Mouse (Mus musculus) ovary, postnatal 14 days (tissue): Measurements from ENCODE around the gene Tbx3.

ENCODE experiments used
- DNase-seq: peaks from one replicate; pipeline ENCODE4 v3.0.0; 2022; ENCODE audit warnings: low spot score

The Tbx3 gene

DNA sequence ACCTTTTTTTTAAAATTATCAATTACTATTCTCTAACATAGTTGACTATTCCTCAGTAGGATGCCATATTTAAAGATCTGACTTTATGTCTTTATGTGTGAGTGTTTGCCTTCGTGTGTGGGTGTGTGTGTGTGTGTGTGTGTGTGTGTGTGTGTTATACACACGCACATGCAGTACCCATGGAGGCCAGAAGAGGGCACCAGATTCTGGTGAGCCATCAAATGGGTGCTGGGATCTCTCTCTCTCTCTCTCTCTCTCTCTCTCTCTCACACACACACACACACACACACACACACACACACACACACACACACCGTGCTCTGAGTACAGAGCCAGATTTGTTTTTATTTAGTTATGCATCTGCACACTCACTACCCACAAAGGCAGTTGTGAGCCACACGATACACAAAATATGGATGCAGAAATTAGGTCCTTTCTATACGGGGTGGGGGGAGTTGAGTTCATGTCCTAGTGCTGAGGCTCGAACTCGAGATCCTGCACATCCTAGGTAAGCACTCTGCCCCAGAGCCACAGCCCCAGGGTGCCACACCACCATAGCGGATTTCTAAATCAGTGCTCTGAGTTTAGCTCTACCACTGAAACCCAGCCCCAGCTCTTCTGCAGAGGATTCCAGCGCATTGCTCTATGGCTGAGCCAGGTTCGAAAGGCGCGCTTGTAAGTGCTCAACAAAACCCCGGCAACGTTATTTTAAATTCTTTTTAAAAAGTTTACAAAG, 38.5 kb downstream of the Tbx3 start:
- DNase-seq, result no peak

GRCm38 (mm10) chr5:119709826-119710559, 39.5 kb downstream of the Tbx3 start:
- no peak for DNase-seq

GRCm38 (mm10) chr5:119710756-119711155, 40.3 kb downstream of the Tbx3 start:
- DNase-seq, result no peak

- DNase-seq, result no peak
These were observed 41.2 kb downstream of the Tbx3 start for GRCm38 (mm10) chr5:119711626-119712025.

GRCm38 (mm10) chr5:119712679-119713246, 42.3 kb downstream of the Tbx3 start:
- DNase-seq, result peak; percentile 80

DNA sequence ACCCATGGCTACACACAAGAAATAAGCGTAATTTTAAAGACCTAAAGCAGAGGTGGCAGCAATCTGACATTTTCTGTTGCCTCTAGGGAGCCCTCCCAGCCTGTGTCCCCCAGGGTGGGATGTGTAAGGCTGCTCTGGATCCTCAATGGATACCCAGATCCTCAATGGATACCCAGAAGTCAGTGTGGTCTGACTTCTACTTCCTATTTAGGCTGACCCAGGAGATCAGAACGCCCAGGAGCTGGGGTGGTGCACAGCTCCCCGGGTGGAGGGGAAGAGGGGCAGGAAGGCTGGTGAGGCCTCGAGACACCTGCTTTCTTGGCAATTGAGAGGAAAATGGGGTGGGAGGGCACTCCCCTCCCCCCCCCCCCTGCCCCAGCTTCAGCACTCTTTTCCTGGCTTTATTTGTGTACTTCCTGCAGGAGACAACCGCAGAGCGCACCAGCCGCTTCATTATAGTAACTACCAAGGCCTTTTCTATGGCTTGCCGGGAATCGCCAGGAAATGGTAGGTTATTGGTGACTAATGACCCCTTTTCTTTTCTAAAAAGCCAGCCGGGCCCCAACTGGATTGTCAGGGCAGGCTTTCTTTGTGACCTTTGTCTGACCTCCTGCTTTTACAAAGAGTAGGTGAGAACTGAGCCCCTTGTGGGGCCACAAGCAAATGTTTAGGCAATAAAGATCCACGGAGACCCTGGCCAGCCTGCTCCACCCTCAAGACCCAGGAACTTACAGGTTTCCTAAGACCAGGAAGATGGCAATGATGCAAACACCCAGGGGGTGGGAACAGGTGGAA, 50.2 kb downstream of the Tbx3 start:
- DNase-seq, result no peak

GRCm38 (mm10) chr5:119732978-119733377, 62.5 kb downstream of the Tbx3 start:
- DNase-seq, result no peak
